Mouse (Mus musculus) lung, embryonic 16.5 days (tissue): ENCODE measurements around the gene Trim46. TPM values are rescaled to one million over a fixed set of nuclear protein-coding genes. Genes with fewer than 3 reads are reported as not detected.

Source experiments
- ATAC-seq: fragments of 200-750 bp; cut with Nextera tagmentation; 2 replicates; pipeline ENCODE4 v1.8.0; 2017; ENCODE audit warnings: low read depth, mild to moderate bottlenecking, moderate library complexity
- H3K27ac ChIP-seq: fragments of 300-500 bp; sonication (generic); 2 replicates; pipeline ENCODE4 v1.5.1; 2014; ENCODE audit warnings: mild to moderate bottlenecking, control low read depth, low read length
- H3K27me3 ChIP-seq: fragments of 300-500 bp; sonication (generic); 2 replicates; pipeline ENCODE4 v1.6.1; 2014; ENCODE audit warnings: low read depth, low read length, mixed read lengths; ENCODE audit not compliant: control insufficient read depth, insufficient read depth
- H3K36me3 ChIP-seq: fragments of 300-500 bp; sonication (generic); 2 replicates; pipeline ENCODE4 v1.6.1; 2014; ENCODE audit warnings: low read length; ENCODE audit not compliant: control insufficient read depth, insufficient read depth
- H3K4me1 ChIP-seq: fragments of 300-500 bp; sonication (generic); replicated peaks from 2 replicates; pipeline ENCODE4 v1.6.1; 2014; ENCODE audit warnings: low read length, mixed read lengths; ENCODE audit not compliant: control insufficient read depth, insufficient read depth
- H3K4me2 ChIP-seq: fragments of 300-500 bp; sonication (generic); 2 replicates; pipeline ENCODE4 v1.6.1; 2014; ENCODE audit warnings: low read depth, low read length, control low read depth
- H3K4me3 ChIP-seq: fragments of 300-500 bp; sonication (generic); 2 replicates; pipeline ENCODE4 v1.5.1; 2014; ENCODE audit warnings: mild to moderate bottlenecking, low read length, control low read depth
- H3K9ac ChIP-seq: fragments of 300-500 bp; sonication (generic); 2 replicates; pipeline ENCODE4 v1.6.1; 2014; ENCODE audit warnings: low read length, control low read depth
- H3K9me3 ChIP-seq: fragments of 300-500 bp; sonication (generic); 2 replicates; pipeline ENCODE4 v1.6.1; 2016; ENCODE audit warnings: low read length; ENCODE audit not compliant: control insufficient read depth
- WGBS: fragments of 180-500 bp; shearing (Covaris S2); extraction: QIAGEN DNeasy Blood & Tissue Kit; methylation state at CpG from one replicate; pipeline ENCODE4 v1.1.7; 2014; 5-methylcytosine and 5-hydroxymethylcytosine counted together
- polyA plus RNA-seq: library from polyadenylated mRNA; unstranded; fragments of >200 nt; fragmentation: Nextera tagmentation; extraction: Ambion mirVana; gene quantifications from 2 replicates; pipeline ENCODE4 v1.2.1, GENCODE M21; 2015

The Trim46 gene
- polyA plus RNA-seq, 1 experiment from 2014 or later: 7.7 TPM

- Histone ChIP-seq H3K4me3 (peak overlapping the region; percentile 84), H3K9me3 (no peaks in the 10 kb centered on the region), H3K27ac (peak overlapping the region; percentile 98), H3K36me3 (peaks cover 17% of the 10 kb centered on the region), H3K4me1 (peaks cover 29% of the 10 kb centered on the region), H3K4me2 (peak overlapping the region; percentile 94), H3K27me3 (no peaks in the 10 kb centered on the region; the same call in none of the 2 replicates), H3K9ac (peak overlapping the region; percentile 91)
- WGBS: 26% methylated on average over 14 of the region's 14 CpGs
- ATAC-seq: 0 out of 2 replicates have a peak, but pooled peaks have one; percentile 0
These were observed 31.3 kb upstream of the Trim46 start for GRCm38 (mm10) chr3:89277281-89278021.

GRCm38 (mm10) chr3:89276061-89276460 is 30.0 kb upstream of the Trim46 start:
- Histone ChIP-seq H3K4me3 (no peak overlapping the region), H3K9me3 (no peaks in the 10 kb centered on the region), H3K27me3 (no peaks in the 10 kb centered on the region; the same call in none of the 2 replicates), H3K4me2 (no peak overlapping the region), H3K36me3 (peaks cover 25% of the 10 kb centered on the region), H3K9ac (no peak overlapping the region), H3K27ac (no peak overlapping the region; the same call in 1 of the 2 replicates), H3K4me1 (peaks cover 21% of the 10 kb centered on the region)
- WGBS: 82% methylated on average over 13 of the region's 13 CpGs
- no peak for ATAC-seq

GRCm38 (mm10) chr3:89271760-89272159 is 25.7 kb upstream of the Trim46 start:
- Histone ChIP-seq H3K36me3 (peaks cover 29% of the 10 kb centered on the region), H3K9ac (no peak overlapping the region), H3K4me1 (peaks cover 42% of the 10 kb centered on the region), H3K27me3 (no peaks in the 10 kb centered on the region), H3K9me3 (no peaks in the 10 kb centered on the region), H3K27ac (no peak overlapping the region), H3K4me2 (no peak overlapping the region), H3K4me3 (no peak overlapping the region)
- 47% methylated on average over 6 of the region's 6 CpGs for WGBS
- ATAC-seq: no peak

- H3K9ac ChIP-seq: peak overlapping the region; percentile 80
- WGBS: 60% methylated on average over 6 of the region's 6 CpGs
- peaks cover 36% of the 10 kb centered on the region for H3K4me1 ChIP-seq
- H3K9me3 ChIP-seq: no peaks in the 10 kb centered on the region
- peak overlapping the region; percentile 66 for H3K4me3 ChIP-seq
- peak overlapping the region; percentile 93 for H3K27ac ChIP-seq
- H3K36me3 ChIP-seq: peaks cover 25% of the 10 kb centered on the region
- no peaks in the 10 kb centered on the region for H3K27me3 ChIP-seq
- peak; percentile 23; the same call in 1 of the 2 replicates for ATAC-seq
- H3K4me2 ChIP-seq: peak overlapping the region; percentile 51
These were observed 24.8 kb upstream of the Trim46 start for GRCm38 (mm10) chr3:89270891-89271290.

GRCm38 (mm10) chr3:89270051-89270755 is 24.1 kb upstream of the Trim46 start, which contains the start of gene Slc50a1:
Gene Slc50a1 (minus strand): TSS chr3:89270570.
- no peaks in the 10 kb centered on the region for H3K9me3 ChIP-seq
- peak within 1 kb of the TSS; percentile 51 for H3K4me2 ChIP-seq
- H3K4me3 ChIP-seq: peak within 1 kb of the TSS; percentile 66
- peaks cover 19% of the 10 kb centered on the region for H3K36me3 ChIP-seq
- no peaks in the 10 kb centered on the region for H3K27me3 ChIP-seq
- H3K4me1 ChIP-seq: peaks cover 37% of the 10 kb centered on the region
- ATAC-seq: peak; percentile 73
- H3K9ac ChIP-seq: peak within 1 kb of the TSS; percentile 80
- 3% methylated on average over 39 of the region's 39 CpGs for WGBS
- H3K27ac ChIP-seq: peak within 1 kb of the TSS; percentile 93

- H3K4me1 ChIP-seq: peaks cover 37% of the 10 kb centered on the region
- peak overlapping the region; percentile 26; the same call in 1 of the 2 replicates for H3K9ac ChIP-seq
These were observed 22.8 kb upstream of the Trim46 start for GRCm38 (mm10) chr3:89268916-89269315.

GRCm38 (mm10) chr3:89266439-89266893 is 20.4 kb upstream of the Trim46 start:
- 0% methylated on average over 20 of the region's 20 CpGs for WGBS
- Histone ChIP-seq H3K9ac (peak overlapping the region; percentile 86), H3K4me2 (peak overlapping the region; percentile 74), H3K4me3 (peak overlapping the region; percentile 71), H3K27ac (peak overlapping the region; percentile 34; the same call in 1 of the 2 replicates), H3K4me1 (peaks cover 37% of the 10 kb centered on the region), H3K27me3 (no peaks in the 10 kb centered on the region), H3K9me3 (no peaks in the 10 kb centered on the region), H3K36me3 (peaks cover 4% of the 10 kb centered on the region; the same call in 1 of the 2 replicates)
- ATAC-seq: peak; percentile 82

More at GRCm38 (mm10) chr3:89268916-89269315, 22.8 kb upstream of the Trim46 start:
- H3K9me3 ChIP-seq: no peaks in the 10 kb centered on the region
- H3K4me2 ChIP-seq: peak overlapping the region; percentile 51; the same call in 1 of the 2 replicates
- no peak overlapping the region for H3K4me3 ChIP-seq
- 67% methylated on average over 8 of the region's 8 CpGs for WGBS
- H3K27ac ChIP-seq: no peak overlapping the region
- ATAC-seq: no peak
- peaks cover 14% of the 10 kb centered on the region for H3K36me3 ChIP-seq
- H3K27me3 ChIP-seq: no peaks in the 10 kb centered on the region

GRCm38 (mm10) chr3:89262417-89262816 is 16.3 kb upstream of the Trim46 start:
- 57% methylated on average over 10 of the region's 10 CpGs for WGBS
- Histone ChIP-seq H3K9me3 (no peaks in the 10 kb centered on the region), H3K27me3 (no peaks in the 10 kb centered on the region), H3K4me1 (peaks cover 10% of the 10 kb centered on the region), H3K27ac (peak overlapping the region; percentile 11; the same call in 1 of the 2 replicates), H3K9ac (no peak overlapping the region), H3K36me3 (no peaks in the 10 kb centered on the region), H3K4me3 (no peak overlapping the region), H3K4me2 (no peak overlapping the region)
- ATAC-seq: no peak

GRCm38 (mm10) chr3:89260211-89260610 is 14.1 kb upstream of the Trim46 start:
- Histone ChIP-seq H3K4me1 (no peaks in the 10 kb centered on the region), H3K4me2 (no peak overlapping the region), H3K36me3 (no peaks in the 10 kb centered on the region), H3K4me3 (no peak overlapping the region), H3K9ac (no peak overlapping the region), H3K9me3 (no peaks in the 10 kb centered on the region), H3K27ac (no peak overlapping the region), H3K27me3 (no peaks in the 10 kb centered on the region)
- ATAC-seq: no peak
- 54% methylated on average over 3 of the region's 3 CpGs for WGBS
